Mouse (Mus musculus) R1 (cell line): ENCODE results near the gene Ddx43.
"Not testable (repeated sequence)": the region's sequence is repeated elsewhere in the genome, so short reads cannot be mapped to it uniquely, and the experiment has no call there.

Source experiments
- DNase-seq: peaks from one replicate; pipeline ENCODE4 v3.0.0-alpha.2; 2018; ENCODE audit warnings: low read depth, low spot score

Gene Ddx43

GRCm38 (mm10) chr9:78395630-78396351 is at the start of gene Ddx43:
TSS of gene Ddx43 (plus strand) at chr9:78395777.
- peak; percentile 91 for DNase-seq

GRCm38 (mm10) chr9:78347004-78347403 is 48.6 kb upstream of the Ddx43 start:
- DNase-seq, result no peak

DNA sequence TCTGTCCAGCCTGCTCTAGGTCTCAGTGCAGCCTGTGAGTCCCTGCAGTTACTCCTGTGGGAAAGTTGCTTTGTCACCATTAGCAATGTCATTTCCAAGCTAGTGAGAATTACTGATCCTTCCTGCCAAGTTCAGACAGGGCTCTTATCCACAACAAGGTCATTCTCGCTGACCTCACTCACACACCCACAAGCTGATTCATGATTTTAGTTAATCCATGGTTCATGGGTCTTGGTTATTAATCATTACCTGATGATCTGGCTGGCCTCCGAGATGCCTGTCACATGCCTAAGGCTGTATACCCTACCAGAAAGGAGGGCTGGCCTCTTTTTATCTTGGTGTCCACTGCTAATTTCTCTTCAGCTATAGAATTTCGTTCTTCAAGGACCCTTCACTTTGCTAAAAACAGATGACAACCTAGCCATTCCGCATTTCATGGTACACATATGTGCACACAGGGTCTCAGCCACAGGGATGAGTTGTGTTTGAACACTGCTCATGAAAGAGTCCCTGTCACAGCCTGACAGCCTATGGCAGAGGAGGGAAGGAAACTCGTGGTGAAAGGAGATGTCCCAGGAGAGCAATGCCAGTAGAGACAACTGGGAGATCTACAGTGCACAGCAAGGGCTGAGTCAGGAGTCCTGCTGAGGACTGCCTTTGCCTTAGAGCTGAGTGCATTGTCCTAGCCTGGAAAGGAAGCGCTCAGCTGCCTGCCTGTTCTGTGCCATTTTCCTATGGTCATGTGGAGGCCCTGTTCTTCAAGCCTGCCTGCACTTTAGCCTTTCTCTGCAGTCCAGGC is 47.2 kb upstream of the Ddx43 start:
- not testable (repeated sequence) for DNase-seq

DNA sequence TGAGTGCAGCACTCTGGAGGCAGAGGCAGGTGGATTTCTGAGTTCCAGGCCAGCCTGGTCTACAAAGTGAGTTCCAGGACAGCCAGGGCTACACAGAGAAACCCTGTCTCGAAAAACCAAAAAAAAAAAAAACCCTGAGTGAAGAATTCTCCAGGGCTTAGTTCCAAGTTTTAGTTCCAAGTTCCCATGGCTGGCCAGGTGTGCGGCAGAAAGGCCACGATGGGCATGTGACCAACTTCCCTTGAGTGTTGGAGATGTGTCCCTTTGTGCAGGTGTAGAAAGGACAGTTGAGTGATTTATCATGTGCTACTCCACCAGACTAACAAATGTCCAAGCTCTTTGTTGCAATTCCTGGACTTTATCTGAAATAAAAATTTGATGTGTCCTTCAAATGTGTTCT is 46.4 kb upstream of the Ddx43 start:
- DNase-seq, result not testable (repeated sequence)

GRCm38 (mm10) chr9:78350007-78350406 is 45.6 kb upstream of the Ddx43 start:
- peak; percentile 76 for DNase-seq

DNA sequence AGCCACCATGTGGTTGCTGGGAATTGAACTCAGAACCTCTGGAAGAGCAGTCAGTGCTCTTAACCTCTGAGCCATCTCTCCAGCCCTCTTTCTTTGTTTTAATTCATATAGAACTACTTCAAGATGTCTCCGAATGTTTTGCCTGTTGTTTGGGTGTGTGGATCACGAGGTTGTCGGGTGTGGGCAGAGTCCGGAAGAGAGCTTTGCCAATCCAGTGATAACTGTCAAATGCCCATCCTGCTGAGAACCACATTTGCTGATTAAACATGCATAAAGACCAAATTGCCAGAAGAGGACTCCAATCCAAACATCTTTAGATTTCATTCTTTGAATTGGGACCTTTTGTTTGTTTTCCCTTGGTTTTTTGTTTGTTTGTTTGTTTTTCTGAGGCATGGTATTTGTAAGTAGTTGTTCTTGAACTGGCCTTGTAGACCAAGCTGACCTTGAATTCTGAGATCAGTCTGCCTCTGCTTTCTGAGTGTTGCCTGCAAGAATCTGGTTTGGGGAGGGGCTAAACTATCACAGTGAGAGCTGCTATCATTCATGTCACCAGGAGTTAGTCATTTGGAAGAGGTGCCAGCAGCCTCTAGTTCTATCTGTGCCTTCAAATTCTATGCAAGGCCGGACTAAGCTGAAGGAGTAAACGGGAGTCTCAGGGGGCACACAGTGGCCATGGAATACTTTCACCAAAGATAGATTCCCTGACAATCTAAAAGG is 43.9 kb upstream of the Ddx43 start:
- no peak for DNase-seq

GRCm38 (mm10) chr9:78354665-78355578 is 40.7 kb upstream of the Ddx43 start:
- DNase-seq, result no peak

DNA sequence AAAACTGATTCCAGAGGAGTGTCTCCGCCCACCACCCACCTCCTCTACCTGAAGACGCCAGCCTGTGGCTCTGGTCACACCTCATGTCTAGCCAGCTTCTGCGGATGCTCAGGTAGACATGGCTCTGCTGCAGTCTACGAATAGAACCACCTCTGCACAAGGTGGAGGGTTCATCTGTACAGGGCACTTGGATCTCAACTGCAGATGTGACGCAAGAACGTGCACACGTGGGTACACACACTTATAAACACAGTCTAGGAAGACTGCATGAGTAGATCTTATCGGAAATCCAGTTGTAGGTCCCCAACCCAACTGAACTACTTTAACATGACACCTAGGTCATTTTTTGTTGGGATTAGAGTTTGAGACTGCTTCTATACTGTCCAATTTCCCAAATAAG is 40.0 kb upstream of the Ddx43 start, which contains the start of gene Gsta2:
Gsta2 (minus strand) TSS at position 178 of the 400 bp plus-strand sequence.
- no peak for DNase-seq

DNA sequence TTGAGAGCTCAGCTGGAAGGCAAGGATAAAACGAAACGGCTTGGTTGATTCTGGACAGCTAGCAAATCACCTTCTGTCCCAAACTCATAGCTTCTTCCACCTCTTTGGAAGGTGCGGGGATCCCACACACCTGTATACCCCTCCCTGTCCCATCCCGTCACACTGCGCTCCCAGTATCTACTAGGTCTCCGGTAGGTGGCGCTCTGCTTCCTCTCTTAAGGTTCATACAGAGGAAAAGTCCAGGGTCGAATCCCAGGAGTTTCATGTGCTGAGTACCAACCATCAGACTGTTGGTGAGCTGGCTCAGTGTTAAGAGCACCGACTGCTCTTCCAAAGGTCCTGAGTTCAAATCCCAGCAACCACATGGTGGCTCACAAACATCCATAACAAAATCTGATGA is 37.5 kb upstream of the Ddx43 start:
- peak; percentile 96 for DNase-seq

DNA sequence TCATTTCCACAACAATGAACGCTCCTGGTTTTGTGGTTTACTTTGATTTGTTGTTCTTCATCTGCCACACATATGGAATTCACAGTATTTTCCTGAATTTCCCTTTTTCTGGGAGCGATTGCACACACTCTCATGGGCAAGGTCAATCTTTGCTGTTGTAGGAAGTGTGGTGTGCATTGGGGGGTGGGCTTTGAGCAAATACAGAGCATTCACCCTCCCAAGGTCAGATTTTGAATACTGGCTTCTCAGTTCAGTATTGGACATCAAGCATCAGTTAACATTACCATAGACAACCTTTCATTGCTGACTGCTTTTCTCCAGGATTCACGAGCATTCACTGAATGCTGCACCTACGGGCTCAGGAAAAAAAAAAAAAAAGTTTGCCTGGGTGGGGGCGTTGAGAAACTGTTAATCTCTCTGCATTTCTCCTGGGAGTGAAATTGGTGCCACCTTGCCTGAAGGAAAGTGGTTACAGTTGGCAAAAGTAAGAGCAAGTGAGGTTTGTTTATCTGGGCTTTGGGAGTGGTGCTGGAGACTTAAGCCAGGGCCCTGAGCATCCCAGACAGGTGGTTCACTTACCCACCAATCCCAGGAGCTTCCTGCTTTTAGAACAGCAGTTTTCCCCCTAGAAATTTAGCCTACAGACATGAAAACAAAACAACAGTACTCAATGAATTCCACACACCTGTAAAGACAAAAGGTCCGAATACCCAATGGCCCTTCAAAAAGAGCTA is 35.7 kb upstream of the Ddx43 start:
- DNase-seq, result peak; percentile 78

DNA sequence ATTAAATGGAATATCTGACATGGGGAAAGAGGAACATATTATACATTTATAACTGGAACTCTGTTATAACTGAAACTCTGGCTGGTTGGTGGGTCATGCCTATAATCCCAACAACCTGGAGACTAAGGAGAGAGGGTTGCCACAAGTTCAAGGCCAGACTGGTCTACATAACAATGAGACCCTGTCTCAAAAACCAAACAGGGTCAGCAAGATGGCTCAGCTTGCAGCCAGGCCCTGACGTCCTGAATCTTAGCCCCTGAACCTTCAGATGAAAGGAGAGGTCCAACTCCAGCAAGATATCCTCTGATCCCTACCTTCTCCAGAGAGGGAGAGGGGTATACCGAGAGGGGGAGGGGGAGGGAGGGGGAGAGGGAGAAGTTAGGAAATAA is 35.1 kb upstream of the Ddx43 start:
- DNase-seq, result peak; percentile 83

- DNase-seq, result no peak
These were observed 32.2 kb upstream of the Ddx43 start for GRCm38 (mm10) chr9:78363374-78363773.

GRCm38 (mm10) chr9:78364701-78365100 is 30.9 kb upstream of the Ddx43 start:
- peak; percentile 95 for DNase-seq

DNA sequence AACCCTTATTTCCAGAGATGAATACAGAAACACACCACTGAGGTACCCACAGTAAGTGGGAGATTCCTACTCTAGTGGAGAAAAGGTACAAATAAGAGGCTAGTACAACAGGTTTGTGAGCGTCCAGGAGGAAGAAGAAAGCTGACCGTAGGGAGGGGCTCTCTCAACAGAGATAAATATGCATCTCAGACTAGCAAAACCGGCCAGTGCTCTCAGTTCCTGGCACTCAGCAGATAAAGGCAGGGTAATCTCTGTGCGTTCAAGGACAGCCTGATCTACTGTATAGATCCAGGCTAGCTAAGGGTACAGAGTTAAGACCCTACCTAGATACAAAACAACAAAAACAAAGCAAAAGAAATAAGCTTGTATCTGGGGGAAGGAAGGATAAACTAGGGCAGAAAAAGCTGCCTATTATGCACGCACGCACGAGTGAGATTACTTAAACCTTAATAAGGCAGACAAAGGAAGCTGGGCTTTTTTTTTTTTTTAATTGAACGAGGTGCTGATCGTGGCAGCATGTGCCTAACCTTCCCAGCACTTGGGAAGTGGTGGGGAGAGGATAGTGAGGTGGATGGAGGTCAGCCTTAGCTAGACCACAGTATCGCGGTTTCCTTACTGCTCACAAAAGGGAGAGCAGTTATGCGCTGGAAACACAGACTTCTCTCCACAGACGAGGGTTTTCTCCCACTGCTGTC is 29.6 kb upstream of the Ddx43 start:
- peak; percentile 75 for DNase-seq

GRCm38 (mm10) chr9:78367959-78368358 is 27.6 kb upstream of the Ddx43 start, which contains the start of gene Dppa5a:
TSS of gene Dppa5a (minus strand) at chr9:78368177.
- DNase-seq, result peak; percentile 95

DNA sequence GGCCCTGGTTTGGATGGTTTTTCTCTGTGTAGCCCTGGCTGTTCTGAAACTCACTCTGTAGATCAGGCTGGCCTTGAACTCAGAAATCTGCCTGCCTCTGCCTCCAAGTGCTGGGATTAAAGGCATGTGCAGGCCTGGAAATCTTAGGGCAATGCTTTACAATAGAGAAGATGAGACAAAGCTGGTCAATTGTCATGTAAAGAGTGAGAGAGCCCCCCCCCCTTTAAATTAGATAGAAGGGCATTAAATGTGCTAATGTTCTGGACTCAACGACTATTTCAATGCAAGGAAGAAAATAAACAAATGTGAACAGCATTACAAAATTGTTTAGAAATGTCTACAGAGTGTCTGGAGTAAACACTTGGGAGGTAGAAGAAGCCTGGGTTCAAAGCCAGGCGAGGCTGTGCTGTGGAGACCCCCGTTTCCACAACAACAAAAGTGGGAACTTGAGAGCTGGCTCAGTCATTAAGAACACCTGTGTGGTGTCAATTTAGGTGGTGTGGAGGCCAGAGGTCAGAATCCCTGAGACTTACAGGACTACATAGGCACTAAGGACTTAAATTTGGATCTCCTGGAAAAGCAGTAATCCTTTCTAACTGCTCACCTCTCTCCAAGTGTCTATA is 26.8 kb upstream of the Ddx43 start:
- peak; percentile 87 for DNase-seq

DNA sequence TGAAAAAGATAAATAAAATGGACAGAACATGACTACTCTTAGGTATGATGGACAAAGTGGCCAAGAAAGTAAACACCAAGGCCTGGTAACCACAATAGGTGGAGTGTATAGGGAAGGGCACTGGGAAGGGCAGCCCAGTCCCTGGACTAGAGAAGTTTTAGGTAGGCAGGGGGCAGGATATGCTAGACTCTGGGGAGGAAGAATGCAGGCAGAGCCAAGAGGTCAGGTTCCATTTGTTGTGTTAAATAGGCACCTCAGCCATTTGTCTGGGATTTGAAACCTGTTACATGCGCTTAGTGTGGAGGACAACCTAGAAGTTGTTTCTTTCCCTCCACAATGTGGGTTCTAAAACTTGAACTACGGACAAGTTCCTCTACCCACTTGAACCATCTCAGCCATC is 26.2 kb upstream of the Ddx43 start:
- peak; percentile 96 for DNase-seq

DNA sequence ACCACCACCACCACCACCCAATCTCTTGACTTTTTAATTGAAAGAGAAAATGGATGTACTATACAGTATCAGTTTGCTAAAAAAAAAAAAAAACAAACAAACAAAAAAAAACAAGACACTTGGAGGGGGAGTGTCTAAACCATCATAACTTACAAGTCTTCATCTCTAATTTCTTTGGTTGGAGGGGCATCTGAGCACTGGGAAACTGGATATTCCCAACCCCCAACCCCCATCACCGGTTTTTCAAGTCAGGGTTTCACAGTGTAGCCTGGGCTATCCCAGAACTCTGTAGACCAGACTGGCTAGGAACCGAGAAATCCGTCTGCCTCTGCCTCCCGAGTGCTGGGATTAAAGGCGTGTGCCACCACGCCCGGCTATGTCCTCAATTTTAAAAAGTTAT is 25.8 kb upstream of the Ddx43 start:
- peak; percentile 71 for DNase-seq

GRCm38 (mm10) chr9:78371441-78371840 is 24.1 kb upstream of the Ddx43 start:
- DNase-seq, result peak; percentile 86
